ENCODE assay signal across 21 mouse cellular contexts in genomic region chr6:88114414-88114813, GRCm38 (mm10). TPM values are rescaled to one million over a fixed set of nuclear protein-coding genes. Genes with fewer than 3 reads are reported as not detected.
DNase-seq lines count a peak whose midpoint lies in the region; ATAC-seq and TF ChIP-seq lines count a peak whose summit lies in the region.
"Had no signal": no experiment of that assay in that cellular context is flagged by ENCODE, and none has a peak within 500 bp of the region (broad histone marks: within the 10 kb centered on the region; RNA-seq: fewer than 3 reads in every experiment).

No protein-coding gene starts in this region.

- H3K9me3 ChIP-seq in forebrain, embryonic 12.5 days: no peaks in the 10 kb centered on the region
- H3K9me3 ChIP-seq in forebrain, embryonic 14.5 days (replicated peaks; ENCODE audit: control insufficient read depth, low read length): no peaks in the 10 kb centered on the region
- H3K9me3 ChIP-seq in embryonic facial prominence, embryonic 13.5 days: no peaks in the 10 kb centered on the region; the same call in 1 of the 2 replicates
- H3K9me3 ChIP-seq in limb, embryonic 12.5 days: no peaks in the 10 kb centered on the region
- 0 out of 2 replicates have a peak, but pooled peaks cover 3% of the 10 kb centered on the region for H3K9me3 ChIP-seq in heart, embryonic 12.5 days (replicated peaks)
- H3K9me3 ChIP-seq: forebrain, embryonic 13.5 days; hindbrain, embryonic 12.5 days; midbrain, embryonic 15.5 days; neural tube, embryonic 15.5 days had no signal

- TF ChIP-seq CTCF in left cerebral cortex, adult 2 months (IDR thresholded peaks at IDR 0.05): no peak

- WGBS in forebrain, embryonic 12.5 days: 88% methylated on average over 5 of the region's 5 CpGs
- WGBS in forebrain, embryonic 14.5 days: 88% methylated on average over 5 of the region's 5 CpGs
- WGBS in embryonic facial prominence, embryonic 13.5 days: 33% methylated on average over 5 of the region's 5 CpGs
- WGBS in limb, embryonic 12.5 days: 51% methylated on average over 5 of the region's 5 CpGs
- WGBS in heart, embryonic 12.5 days: 76% methylated on average over 5 of the region's 5 CpGs

- intact Hi-C loops in left cerebral cortex, postnatal 36 days (cut with DNase I): loop anchor here (5.0 kb wide), 1 partner anchor 388 kb away; no protein-coding TSS in a partner anchor
- intact Hi-C loops in left cerebral cortex, adult 2 months (cut with DNase I): loop anchor here (5.0 kb wide), 2 partner anchors 373 to 778 kb away; no protein-coding TSS in a partner anchor

- no peak for ATAC-seq in forebrain, embryonic 12.5 days (ENCODE audit: low FRiP score)
- ATAC-seq in forebrain, embryonic 14.5 days: no peak
- 0 out of 2 replicates have a peak, but pooled peaks have one; percentile 27 for ATAC-seq in embryonic facial prominence, embryonic 13.5 days (ENCODE audit: insufficient number of reproducible peaks, insufficient read depth, low FRiP score, low TSS enrichment, low read depth)
- peak; percentile 38; the same call in 1 of the 2 replicates for ATAC-seq in limb, embryonic 12.5 days (ENCODE audit: insufficient number of reproducible peaks, insufficient read depth, low FRiP score, low TSS enrichment, low read depth)
- no peak for ATAC-seq in heart, embryonic 12.5 days (ENCODE audit: insufficient number of reproducible peaks, low FRiP score)
- ATAC-seq: forebrain, embryonic 13.5 days; inflammation-experienced regulatory T-cells, adult 6 months; midbrain, embryonic 15.5 days had no signal

- H3K27me3 ChIP-seq in forebrain, embryonic 12.5 days: peaks cover 3% of the 10 kb centered on the region; the same call in 1 of the 2 replicates
- H3K27me3 ChIP-seq in forebrain, embryonic 14.5 days (replicated peaks; ENCODE audit: control insufficient read depth, insufficient read depth, low read length): no peaks in the 10 kb centered on the region
- H3K27me3 ChIP-seq in embryonic facial prominence, embryonic 13.5 days: no peaks in the 10 kb centered on the region
- no peaks in the 10 kb centered on the region for H3K27me3 ChIP-seq in limb, embryonic 12.5 days
- H3K27me3 ChIP-seq in heart, embryonic 12.5 days (replicated peaks): 0 out of 2 replicates have a peak, but pooled peaks cover 17% of the 10 kb centered on the region
- H3K27me3 ChIP-seq: forebrain, embryonic 13.5 days; hindbrain, embryonic 12.5 days; midbrain, embryonic 15.5 days; neural tube, embryonic 15.5 days had no signal

- H3K4me2 ChIP-seq in forebrain, embryonic 12.5 days: no peak overlapping the region
- H3K4me2 ChIP-seq in forebrain, embryonic 14.5 days (ENCODE audit: low read length): no peak overlapping the region
- no peak overlapping the region for H3K4me2 ChIP-seq in embryonic facial prominence, embryonic 13.5 days
- H3K4me2 ChIP-seq in limb, embryonic 12.5 days: no peak overlapping the region
- no peak overlapping the region for H3K4me2 ChIP-seq in heart, embryonic 12.5 days
- H3K4me2 ChIP-seq: forebrain, embryonic 13.5 days; hindbrain, embryonic 12.5 days; midbrain, embryonic 15.5 days; neural tube, embryonic 15.5 days had no signal

- DNase-seq in forebrain, embryonic 14.5 days (ENCODE audit: low spot score): no peak
- DNase-seq in 3T3-L1 (ENCODE audit: low read depth, low spot score): peak; percentile 59
- no peak for DNase-seq in left cerebral cortex, postnatal 36 days (ENCODE audit: low spot score in 2 of 2)
- DNase-seq in left cerebral cortex, adult 2 months (ENCODE audit: extremely low spot score in 1 of 2, low spot score in 2 of 2): no peak
- DNase-seq: adrenal gland, postnatal 36 days; cerebellum, adult 11-12 months; cerebellum, postnatal 14 days; gastrocnemius, postnatal 36 days; kidney, adult 8-10 months; lung, postnatal 10 days; thymus, postnatal 4 days had no signal

- H3K4me3 ChIP-seq in forebrain, embryonic 12.5 days (replicated peaks): no peak overlapping the region
- no peak overlapping the region for H3K4me3 ChIP-seq in forebrain, embryonic 14.5 days (ENCODE audit: low read depth, low read length)
- H3K4me3 ChIP-seq in embryonic facial prominence, embryonic 13.5 days: no peak overlapping the region
- H3K4me3 ChIP-seq in limb, embryonic 12.5 days (replicated peaks): no peak overlapping the region
- no peak overlapping the region for H3K4me3 ChIP-seq in left cerebral cortex, adult 2 months
- H3K4me3 ChIP-seq in heart, embryonic 12.5 days: no peak overlapping the region
- H3K4me3 ChIP-seq: forebrain, embryonic 13.5 days; hindbrain, embryonic 12.5 days; midbrain, embryonic 15.5 days; myocyte; neural tube, embryonic 15.5 days had no signal

- no peak overlapping the region for H3K27ac ChIP-seq in forebrain, embryonic 12.5 days
- H3K27ac ChIP-seq in forebrain, embryonic 14.5 days (ENCODE audit: low read depth, low read length): no peak overlapping the region
- H3K27ac ChIP-seq in embryonic facial prominence, embryonic 13.5 days: peak overlapping the region; percentile 55
- H3K27ac ChIP-seq in limb, embryonic 12.5 days: peak overlapping the region; percentile 69
- H3K27ac ChIP-seq in left cerebral cortex, adult 2 months: no peak overlapping the region
- H3K27ac ChIP-seq in heart, embryonic 12.5 days (ENCODE audit: poor library complexity, severe bottlenecking): no peak overlapping the region
- H3K27ac ChIP-seq: forebrain, embryonic 13.5 days; hindbrain, embryonic 12.5 days; midbrain, embryonic 15.5 days; neural tube, embryonic 15.5 days had no signal

- peak overlapping the region; percentile 17; the same call in 1 of the 2 replicates for H3K9ac ChIP-seq in forebrain, embryonic 12.5 days
- no peak overlapping the region for H3K9ac ChIP-seq in forebrain, embryonic 14.5 days (ENCODE audit: low read length)
- H3K9ac ChIP-seq in embryonic facial prominence, embryonic 13.5 days: no peak overlapping the region
- H3K9ac ChIP-seq in limb, embryonic 12.5 days (replicated peaks): 0 out of 2 replicates have a peak overlapping the region, but pooled peaks have one; percentile 6
- no peak overlapping the region for H3K9ac ChIP-seq in heart, embryonic 12.5 days
- H3K9ac ChIP-seq: forebrain, embryonic 13.5 days; hindbrain, embryonic 12.5 days; midbrain, embryonic 15.5 days; neural tube, embryonic 15.5 days had no signal

- peaks cover 7% of the 10 kb centered on the region for H3K4me1 ChIP-seq in forebrain, embryonic 12.5 days
- 0 out of 2 replicates have a peak, but pooled peaks cover 6% of the 10 kb centered on the region for H3K4me1 ChIP-seq in forebrain, embryonic 14.5 days (ENCODE audit: control insufficient read depth, insufficient read depth, low read length)
- peaks cover 38% of the 10 kb centered on the region for H3K4me1 ChIP-seq in embryonic facial prominence, embryonic 13.5 days
- H3K4me1 ChIP-seq in limb, embryonic 12.5 days (replicated peaks): peaks cover 19% of the 10 kb centered on the region
- peaks cover 16% of the 10 kb centered on the region for H3K4me1 ChIP-seq in heart, embryonic 12.5 days (replicated peaks)

- H3K36me3 ChIP-seq in forebrain, embryonic 12.5 days (replicated peaks): no peaks in the 10 kb centered on the region
- H3K36me3 ChIP-seq in forebrain, embryonic 14.5 days (ENCODE audit: control insufficient read depth, insufficient read depth, low read length): no peaks in the 10 kb centered on the region
- no peaks in the 10 kb centered on the region for H3K36me3 ChIP-seq in embryonic facial prominence, embryonic 13.5 days
- no peaks in the 10 kb centered on the region for H3K36me3 ChIP-seq in limb, embryonic 12.5 days
- H3K36me3 ChIP-seq in heart, embryonic 12.5 days: no peaks in the 10 kb centered on the region
- H3K36me3 ChIP-seq: hindbrain, embryonic 12.5 days; midbrain, embryonic 15.5 days; neural tube, embryonic 15.5 days had no signal

RNA-seq across cellular contexts. Expression of gene Rpn1, which starts 30.1 kb away (rescaled TPM):
- 238 and 258 TPM in 2 replicates for polyA plus RNA-seq in forebrain, embryonic 12.5 days (2016; fragmentation: Nextera tagmentation; extraction: Ambion mirVana)
- polyA plus RNA-seq in forebrain, embryonic 14.5 days (2014; fragmentation: Nextera tagmentation; extraction: Ambion mirVana): 279 and 283 TPM in 2 replicates
- polyA plus RNA-seq in embryonic facial prominence, embryonic 13.5 days (2015; fragmentation: Nextera tagmentation; extraction: Ambion mirVana): 342 and 345 TPM in 2 replicates
- polyA plus RNA-seq in limb, embryonic 12.5 days (2016; fragmentation: Nextera tagmentation; extraction: Ambion mirVana): 333 and 337 TPM in 2 replicates
- 100 to 1,000 TPM; 165 to 167 TPM for total RNA-seq in left cerebral cortex, postnatal 36 days (2021)
- 100 to 1,000 TPM; 172 to 184 TPM for total RNA-seq in left cerebral cortex, adult 2 months (2021)
- 225 and 227 TPM in 2 replicates for polyA plus RNA-seq in heart, embryonic 12.5 days (2016; fragmentation: Nextera tagmentation; extraction: Ambion mirVana)

Comparison
In these comparisons a context has a peak if more than half of its experiments do, and no peak if none do; other contexts are left out.
1. H3K9ac ChIP-seq: peak in forebrain, embryonic 12.5 days (single experiment) and limb, embryonic 12.5 days (single experiment); none in forebrain, embryonic 14.5 days (single experiment), embryonic facial prominence, embryonic 13.5 days (single experiment) and heart, embryonic 12.5 days (single experiment).
2. ATAC-seq: peak in embryonic facial prominence, embryonic 13.5 days (single experiment) and limb, embryonic 12.5 days (single experiment); none in forebrain, embryonic 12.5 days (single experiment), forebrain, embryonic 14.5 days (single experiment) and heart, embryonic 12.5 days (single experiment).
3. H3K27ac ChIP-seq: peak in embryonic facial prominence, embryonic 13.5 days (single experiment) and limb, embryonic 12.5 days (single experiment); none in forebrain, embryonic 12.5 days (single experiment), forebrain, embryonic 14.5 days (single experiment), left cerebral cortex, adult 2 months (single experiment) and heart, embryonic 12.5 days (single experiment).